Mouse (Mus musculus): ENCODE results near the gene Lect2.

DNA sequence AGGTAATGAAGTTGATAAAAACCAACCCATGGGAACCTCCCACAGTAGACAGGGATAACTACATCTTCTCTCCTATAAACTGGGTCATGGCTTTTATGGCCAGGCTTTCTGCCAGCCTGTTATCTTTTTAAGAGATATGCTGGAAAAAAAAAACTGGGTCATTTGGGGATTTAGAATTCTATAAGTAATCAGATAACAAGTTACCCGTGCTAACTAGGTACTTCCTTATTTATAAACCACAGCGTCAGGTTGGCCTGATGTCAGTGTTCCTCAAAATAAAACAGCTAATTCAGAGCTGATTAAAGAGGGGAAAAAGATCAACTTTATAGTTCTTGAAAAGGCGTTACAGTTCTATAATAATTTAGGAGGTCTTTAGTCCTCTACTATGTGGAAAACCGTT is 19.3 kb downstream of the Lect2 start:
- TF ChIP-seq CEBPB (IDR thresholded peaks at IDR 0.05; ENCODE audit: low read depth) (no peak), CTCF (IDR thresholded peaks at IDR 0.05; ENCODE audit: control insufficient read depth, insufficient read depth, insufficient read length) (no peak), MAX (IDR thresholded peaks at IDR 0.05) (no peak), USF1 (IDR thresholded peaks at IDR 0.05; ENCODE audit: low read depth) (no peak)

All from C2C12 (cell line).